In the genomic region with DNA sequence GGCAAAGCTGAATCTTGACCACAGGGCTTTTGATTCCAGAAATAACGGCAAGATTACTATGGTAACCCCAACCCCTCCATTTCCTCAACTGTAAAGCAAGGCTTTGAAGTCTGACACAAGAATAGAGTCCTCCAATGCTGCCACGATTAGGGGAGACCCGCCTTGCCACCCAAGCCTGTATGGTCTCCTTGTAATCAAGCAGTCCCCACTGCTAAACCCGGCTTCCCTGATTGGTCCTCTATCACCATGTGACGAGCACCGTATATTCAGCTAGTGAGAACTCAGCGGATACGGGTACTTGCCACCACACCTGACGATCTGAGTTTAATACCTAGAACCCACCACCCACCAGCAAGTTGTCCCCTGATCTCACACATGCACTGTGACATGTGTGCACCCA, we compare ENCODE assay signal across 13 mouse cellular contexts.
"Had no signal": no experiment of that assay in that cellular context is flagged by ENCODE, and none has a peak within 500 bp of the region (broad histone marks: within the 10 kb centered on the region; RNA-seq: fewer than 3 reads in every experiment).

No protein-coding gene starts in this region.

- DNase-seq: kidney, postnatal 10 days; kidney, postnatal 4 days; lung, adult 2 months; lung, postnatal 36 days; right cerebral cortex, adult 18-20 months; right cerebral cortex, postnatal 25 days; thymus, postnatal 14 days had no signal

- ATAC-seq: lung, postnatal 0 days; midbrain, embryonic 13.5 days had no signal

- H3K27ac ChIP-seq: layer of hippocampus, adult 2 months; limb, embryonic 13.5 days; liver, embryonic 15.5 days; midbrain, embryonic 13.5 days; neural tube, embryonic 15.5 days had no signal

- H3K9ac ChIP-seq: limb, embryonic 13.5 days; liver, embryonic 15.5 days; midbrain, embryonic 13.5 days; neural tube, embryonic 15.5 days had no signal

- H3K4me3 ChIP-seq: layer of hippocampus, adult 2 months; limb, embryonic 13.5 days; liver, embryonic 15.5 days; midbrain, embryonic 13.5 days; neural tube, embryonic 15.5 days had no signal

- H3K27me3 ChIP-seq: limb, embryonic 13.5 days; midbrain, embryonic 13.5 days; neural tube, embryonic 15.5 days had no signal

- H3K4me2 ChIP-seq: limb, embryonic 13.5 days; liver, embryonic 15.5 days; midbrain, embryonic 13.5 days; neural tube, embryonic 15.5 days had no signal

- H3K36me3 ChIP-seq: limb, embryonic 13.5 days; liver, embryonic 15.5 days; midbrain, embryonic 13.5 days; neural tube, embryonic 15.5 days had no signal

- H3K9me3 ChIP-seq: limb, embryonic 13.5 days; liver, embryonic 15.5 days; midbrain, embryonic 13.5 days; neural tube, embryonic 15.5 days had no signal
